Mouse (Mus musculus) testis, adult 2 months (tissue): ENCODE results near the gene Ccdc162. TPM values are rescaled to one million over a fixed set of nuclear protein-coding genes. Genes with fewer than 3 reads are reported as not detected.

Experiments used
- H3K27ac ChIP-seq: fragments of 200-500 bp; 2 replicates; pipeline ENCODE4 v1.5.1; 2012; ENCODE audit warnings: low read depth, low read length; ENCODE audit not compliant: control insufficient read depth, insufficient read depth
- H3K27me3 ChIP-seq: fragments of 200-500 bp; 2 replicates; pipeline ENCODE4 v1.6.1; 2012; ENCODE audit warnings: mild to moderate bottlenecking, low read length, moderate library complexity; ENCODE audit not compliant: control insufficient read depth, insufficient read depth
- H3K36me3 ChIP-seq: fragments of 200-500 bp; 2 replicates; pipeline ENCODE4 v1.6.1; 2012; ENCODE audit warnings: mild to moderate bottlenecking, low read length; ENCODE audit not compliant: control insufficient read depth, insufficient read depth
- H3K4me1 ChIP-seq: fragments of 200-500 bp; 2 replicates; pipeline ENCODE4 v1.6.1; 2012; ENCODE audit warnings: low read length; ENCODE audit not compliant: control insufficient read depth, insufficient read depth
- H3K4me3 ChIP-seq: fragments of 200-500 bp; 2 replicates; pipeline ENCODE4 v1.5.1; 2012; ENCODE audit warnings: low read depth, mild to moderate bottlenecking, low read length, moderate library complexity, mixed read lengths; ENCODE audit not compliant: control insufficient read depth
- CTCF ChIP-seq: fragments of 200-500 bp; IDR thresholded peaks from 2 replicates; pipeline ENCODE4 v1.5.1; 2012; ENCODE audit warnings: low read depth, mild to moderate bottlenecking, inconsistent platforms, low read length, moderate library complexity; ENCODE audit not compliant: control insufficient read depth, insufficient read depth, insufficient replicate concordance
- POLR2A ChIP-seq: fragments of 200-500 bp; IDR thresholded peaks from 2 replicates; pipeline ENCODE4 v1.6.1; 2012; ENCODE audit warnings: low read depth, mild to moderate bottlenecking, inconsistent platforms, low read length, moderate library complexity; ENCODE audit not compliant: control insufficient read depth
- polyA plus RNA-seq: library from polyadenylated mRNA; depleted of rRNA; stranded (reverse); fragments of >200 nt; gene quantifications from 2 replicates; pipeline ENCODE4 v1.2.3, GENCODE M21; 2012

Gene Ccdc162
- polyA plus RNA-seq, 1 experiment = 0.56 TPM

GRCm38 (mm10) chr10:41699669-41700068, 16.8 kb downstream of the Ccdc162 start:
- TF ChIP-seq POLR2A (no peak), CTCF (no peak)
- H3K4me1 ChIP-seq = peaks cover 3% of the 10 kb centered on the region
- no peaks in the 10 kb centered on the region for H3K27me3 ChIP-seq
- H3K27ac ChIP-seq = no peak overlapping the region
- H3K36me3 ChIP-seq = no peaks in the 10 kb centered on the region
- H3K4me3 ChIP-seq = no peak overlapping the region

GRCm38 (mm10) chr10:41697040-41697439, 19.4 kb downstream of the Ccdc162 start:
- no peaks in the 10 kb centered on the region for H3K4me1 ChIP-seq

GRCm38 (mm10) chr10:41690978-41691377, 25.5 kb downstream of the Ccdc162 start:
- TF ChIP-seq POLR2A (no peak), CTCF (no peak)
- Histone ChIP-seq H3K4me3 (no peak overlapping the region), H3K27ac (no peak overlapping the region), H3K27me3 (no peaks in the 10 kb centered on the region), H3K4me1 (peaks cover 6% of the 10 kb centered on the region), H3K36me3 (no peaks in the 10 kb centered on the region)

More at GRCm38 (mm10) chr10:41697040-41697439, 19.4 kb downstream of the Ccdc162 start:
- H3K27ac ChIP-seq = no peak overlapping the region
- no peaks in the 10 kb centered on the region for H3K27me3 ChIP-seq
- no peak overlapping the region for H3K4me3 ChIP-seq
- no peaks in the 10 kb centered on the region for H3K36me3 ChIP-seq
- no peak for TF ChIP-seq POLR2A
- no peak for TF ChIP-seq CTCF

- Histone ChIP-seq H3K27ac (no peak overlapping the region), H3K36me3 (no peaks in the 10 kb centered on the region)
Observed at GRCm38 (mm10) chr10:41689941-41690887, 26.2 kb downstream of the Ccdc162 start.

GRCm38 (mm10) chr10:41684548-41684996, 31.9 kb downstream of the Ccdc162 start:
- TF ChIP-seq CTCF (no peak), POLR2A (no peak)
- Histone ChIP-seq H3K36me3 (no peaks in the 10 kb centered on the region), H3K27ac (no peak overlapping the region), H3K4me1 (peaks cover 2% of the 10 kb centered on the region; the same call in 1 of the 2 replicates), H3K27me3 (no peaks in the 10 kb centered on the region), H3K4me3 (no peak overlapping the region)

More at GRCm38 (mm10) chr10:41689941-41690887, 26.2 kb downstream of the Ccdc162 start:
- Histone ChIP-seq H3K4me3 (peak overlapping the region; percentile 67), H3K4me1 (peaks cover 6% of the 10 kb centered on the region), H3K27me3 (no peaks in the 10 kb centered on the region)
- TF ChIP-seq POLR2A = no peak
- peak; percentile 63; the same call in 1 of the 2 replicates for TF ChIP-seq CTCF

- Histone ChIP-seq H3K27ac (no peak overlapping the region; the same call in 1 of the 2 replicates), H3K4me1 (peaks cover 2% of the 10 kb centered on the region; the same call in 1 of the 2 replicates), H3K36me3 (no peaks in the 10 kb centered on the region), H3K4me3 (no peak overlapping the region), H3K27me3 (no peaks in the 10 kb centered on the region)
- TF ChIP-seq CTCF (peak; percentile 62; the same call in 1 of the 2 replicates), POLR2A (no peak)
Observed at GRCm38 (mm10) chr10:41682546-41683393, 33.7 kb downstream of the Ccdc162 start.

GRCm38 (mm10) chr10:41678746-41679360, 37.6 kb downstream of the Ccdc162 start:
- Histone ChIP-seq H3K4me3 (no peak overlapping the region), H3K4me1 (no peaks in the 10 kb centered on the region), H3K27ac (no peak overlapping the region), H3K36me3 (no peaks in the 10 kb centered on the region), H3K27me3 (no peaks in the 10 kb centered on the region)
- peak; percentile 28; the same call in 1 of the 2 replicates for TF ChIP-seq CTCF
- TF ChIP-seq POLR2A = no peak
